Mouse (Mus musculus) heart, embryonic 14.5 days (tissue): Measurements from ENCODE around the gene Zdhhc8. TPM values are rescaled to one million over a fixed set of nuclear protein-coding genes. Genes with fewer than 3 reads are reported as not detected.

Source experiments
- microRNA counts: library from miRNA; unstranded; fragments of <30 nt; microRNA quantifications from one replicate; lab custom pipeline; 2016
- microRNA-seq: library from miRNA; unstranded; fragments of <30 nt; microRNA quantifications from one replicate; pipeline ENCODE4, GENCODE M21; 2016
- polyA plus RNA-seq: library from polyadenylated mRNA; unstranded; fragments of >200 nt; fragmentation: Nextera tagmentation; extraction: Ambion mirVana; gene quantifications from 2 replicates; pipeline ENCODE4 v1.2.1, GENCODE M21; 2014

The Zdhhc8 gene
- polyA plus RNA-seq, 1 experiment from 2014 or later: 22.5 TPM

MicroRNA genes within 50 kb of the gene (microRNA counts, 519-probe panel; counts per million panel counts)
- microRNA mmu-miR-1306 (lab: Ali Mortazavi, UCI): 322 counts per million, percentile 70 among the panel's probes with 10 or more counts

Small RNA genes within 50 kb of the gene (microRNA-seq; reads per million reads assigned to microRNA genes)
- gene Gm24572: not detected
- gene Mir1306: 233 reads per million, percentile 61 among the genes with 10 or more reads in this experiment

Other genes with a start within 250 kb of the Zdhhc8 start
- 58.5 and 64.2 TPM in 2 replicates for gene Dgcr6, start 182.3 kb downstream of the Zdhhc8 start, polyA plus RNA-seq
- gene Prodh, start 144.9 kb downstream of the Zdhhc8 start, polyA plus RNA-seq: 6.9 and 7.4 TPM in 2 replicates
- gene Rtn4r, start 107.5 kb downstream of the Zdhhc8 start, polyA plus RNA-seq: 0.43 and 1.00 TPM in 2 replicates
- gene Ccdc188, start 17.3 kb downstream of the Zdhhc8 start, polyA plus RNA-seq: 0.30 TPM in 1 of 2 replicates, not detected in the other
- 39.8 and 48.4 TPM in 2 replicates for gene Trmt2a, start 13.5 kb upstream of the Zdhhc8 start, polyA plus RNA-seq
- gene Ranbp1, start 13.6 kb upstream of the Zdhhc8 start, polyA plus RNA-seq: 354 and 357 TPM in 2 replicates
- 0.88 and 3.6 TPM in 2 replicates for gene Gm49776, start 23.2 kb upstream of the Zdhhc8 start, polyA plus RNA-seq
- 20.9 and 22.0 TPM in 2 replicates for gene Dgcr8, start 54.1 kb upstream of the Zdhhc8 start, polyA plus RNA-seq
- gene Tango2, start 113.0 kb upstream of the Zdhhc8 start, polyA plus RNA-seq: 65.0 and 67.9 TPM in 2 replicates
- gene Arvcf, start 113.0 kb upstream of the Zdhhc8 start, polyA plus RNA-seq: 31.8 and 32.3 TPM in 2 replicates
- gene Txnrd2, start 191.2 kb upstream of the Zdhhc8 start, polyA plus RNA-seq: 34.0 and 34.7 TPM in 2 replicates
- 110 and 112 TPM in 2 replicates for gene Comt, start 191.7 kb upstream of the Zdhhc8 start, polyA plus RNA-seq